Mouse (Mus musculus) retina, adult 2 months (tissue): ENCODE measurements around the gene BC107364.
A peak's percentile ranks its signal among the peaks of the same experiment; 100 is the strongest.
"Not testable (repeated sequence)": the region's sequence is repeated elsewhere in the genome, so short reads cannot be mapped to it uniquely, and the experiment has no call there.

Experiments
- DNase-seq: peaks from one replicate; pipeline ENCODE4 v3.0.0-alpha.2; 2012; ENCODE audit warnings: low read depth, low spot score

The BC107364 gene

GRCm38 (mm10) chr3:96452262-96452661 is at the start of gene BC107364:
Gene BC107364, minus strand, starts transcription at chr3:96452306.
- DNase-seq = not testable (repeated sequence)

- peak; percentile 90 for DNase-seq
Measured at GRCm38 (mm10) chr3:96501391-96502115, 49.4 kb upstream of the BC107364 start.

GRCm38 (mm10) chr3:96500691-96501265 is 48.7 kb upstream of the BC107364 start:
- peak; percentile 73 for DNase-seq

GRCm38 (mm10) chr3:96500289-96500621 is 48.1 kb upstream of the BC107364 start:
- peak; percentile 83 for DNase-seq

- DNase-seq = no peak
Measured at GRCm38 (mm10) chr3:96499481-96500288, 47.6 kb upstream of the BC107364 start.

GRCm38 (mm10) chr3:96498476-96499245 is 46.6 kb upstream of the BC107364 start:
- no peak for DNase-seq

GRCm38 (mm10) chr3:96497451-96498028 is 45.4 kb upstream of the BC107364 start:
- DNase-seq = no peak

- DNase-seq = not testable (repeated sequence)
Measured at GRCm38 (mm10) chr3:96496620-96497275, 44.6 kb upstream of the BC107364 start.

GRCm38 (mm10) chr3:96496216-96496615 is 44.1 kb upstream of the BC107364 start:
- DNase-seq = no peak

GRCm38 (mm10) chr3:96495490-96496210 is 43.5 kb upstream of the BC107364 start:
- no peak for DNase-seq

- no peak for DNase-seq
Measured at GRCm38 (mm10) chr3:96494912-96495311, 42.8 kb upstream of the BC107364 start.

GRCm38 (mm10) chr3:96494456-96494855 is 42.4 kb upstream of the BC107364 start:
- not testable (repeated sequence) for DNase-seq

GRCm38 (mm10) chr3:96489636-96490035 is 37.5 kb upstream of the BC107364 start:
- not testable (repeated sequence) for DNase-seq

- DNase-seq = not testable (repeated sequence)
Measured at GRCm38 (mm10) chr3:96488907-96489629, 37.0 kb upstream of the BC107364 start.

GRCm38 (mm10) chr3:96488290-96488906 is 36.3 kb upstream of the BC107364 start:
- DNase-seq = not testable (repeated sequence)

- DNase-seq = no peak
Measured at GRCm38 (mm10) chr3:96487596-96488289, 35.6 kb upstream of the BC107364 start.

- DNase-seq = not testable (repeated sequence)
Measured at GRCm38 (mm10) chr3:96486828-96487559, 34.9 kb upstream of the BC107364 start.
